Comparison of ENCODE assay signal across 23 mouse cellular contexts in genomic region chr3:28145461-28145860, GRCm38 (mm10).
"Had no signal": no experiment of that assay in that cellular context is flagged by ENCODE, and none has a peak within 500 bp of the region (broad histone marks: within the 10 kb centered on the region; RNA-seq: fewer than 3 reads in every experiment).

No protein-coding gene starts in this region.

- ATAC-seq: hindbrain, postnatal 0 days; intestine, embryonic 16.5 days; liver, embryonic 12.5 days had no signal

- H3K36me3 ChIP-seq: heart, embryonic 13.5 days; heart, embryonic 15.5 days; hindbrain, embryonic 13.5 days; hindbrain, embryonic 15.5 days; kidney, embryonic 15.5 days; limb, embryonic 13.5 days; limb, embryonic 15.5 days; liver, embryonic 12.5 days had no signal

- H3K4me1 ChIP-seq: heart, embryonic 13.5 days; heart, embryonic 15.5 days; hindbrain, embryonic 13.5 days; hindbrain, embryonic 15.5 days; kidney, embryonic 15.5 days; limb, embryonic 13.5 days; limb, embryonic 15.5 days; liver, embryonic 12.5 days had no signal

- H3K27me3 ChIP-seq: heart, embryonic 13.5 days; heart, embryonic 15.5 days; hindbrain, embryonic 13.5 days; hindbrain, embryonic 15.5 days; kidney, embryonic 15.5 days; limb, embryonic 13.5 days; limb, embryonic 15.5 days; liver, embryonic 12.5 days had no signal

- H3K4me3 ChIP-seq: heart, embryonic 13.5 days; heart, embryonic 15.5 days; hindbrain, embryonic 13.5 days; hindbrain, embryonic 15.5 days; kidney, embryonic 15.5 days; limb, embryonic 13.5 days; limb, embryonic 15.5 days; liver, embryonic 12.5 days had no signal

- DNase-seq: gastrocnemius, postnatal 10 days; gastrocnemius, postnatal 36 days; kidney, adult 11 months; kidney, adult 2 months; kidney, adult 9 months; kidney, postnatal 14 days; kidney, postnatal 36 days; layer of hippocampus, adult 9-11 months; layer of hippocampus, postnatal 36 days; left cerebral cortex, postnatal 4 days had no signal

- H3K4me2 ChIP-seq: heart, embryonic 11.5 days; heart, embryonic 13.5 days; heart, embryonic 15.5 days; hindbrain, embryonic 13.5 days; hindbrain, embryonic 15.5 days; kidney, embryonic 15.5 days; limb, embryonic 13.5 days; limb, embryonic 15.5 days; liver, embryonic 12.5 days had no signal

- H3K27ac ChIP-seq: heart, embryonic 13.5 days; heart, embryonic 15.5 days; hindbrain, embryonic 13.5 days; hindbrain, embryonic 15.5 days; hindbrain, postnatal 0 days; kidney, embryonic 15.5 days; kidney, postnatal 0 days; limb, embryonic 13.5 days; limb, embryonic 15.5 days; liver, embryonic 12.5 days; liver, embryonic 14.5 days had no signal

- H3K9me3 ChIP-seq: heart, embryonic 13.5 days; heart, embryonic 15.5 days; hindbrain, embryonic 13.5 days; hindbrain, embryonic 15.5 days; kidney, embryonic 15.5 days; limb, embryonic 13.5 days; limb, embryonic 15.5 days; liver, embryonic 12.5 days had no signal

- H3K9ac ChIP-seq: heart, embryonic 13.5 days; heart, embryonic 15.5 days; hindbrain, embryonic 13.5 days; hindbrain, embryonic 15.5 days; kidney, embryonic 15.5 days; limb, embryonic 13.5 days; limb, embryonic 15.5 days; liver, embryonic 12.5 days; liver, embryonic 14.5 days had no signal
